Mouse (Mus musculus): ENCODE measurements at regions not wholly inside any gene's neighbourhood (a gene's known extent, or its start where the extent isn't known, plus 50 kb on each side); places are given as distances from the start of the nearest gene placed in this dataset.

DNA sequence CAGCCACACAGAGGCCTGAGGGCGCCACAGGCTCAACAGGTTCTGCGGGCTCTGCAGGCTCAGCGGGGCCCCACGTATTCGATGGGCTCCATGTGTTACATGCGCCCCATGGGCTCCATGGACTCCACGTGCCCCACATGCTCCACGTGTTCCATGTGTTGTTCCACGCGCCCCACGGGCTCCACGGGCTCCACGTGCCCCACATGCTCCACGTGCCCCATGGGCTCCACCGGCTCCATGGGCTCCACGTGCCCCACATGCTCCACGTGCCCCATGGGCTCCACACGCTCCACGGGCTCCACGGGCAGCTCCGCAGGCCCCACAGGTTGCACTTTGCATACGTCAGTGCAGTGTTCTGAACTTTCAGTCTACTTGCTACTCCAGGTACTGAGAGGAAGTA, 114.0 kb upstream of the Map1b start:
- no peak for DNase-seq

DNA sequence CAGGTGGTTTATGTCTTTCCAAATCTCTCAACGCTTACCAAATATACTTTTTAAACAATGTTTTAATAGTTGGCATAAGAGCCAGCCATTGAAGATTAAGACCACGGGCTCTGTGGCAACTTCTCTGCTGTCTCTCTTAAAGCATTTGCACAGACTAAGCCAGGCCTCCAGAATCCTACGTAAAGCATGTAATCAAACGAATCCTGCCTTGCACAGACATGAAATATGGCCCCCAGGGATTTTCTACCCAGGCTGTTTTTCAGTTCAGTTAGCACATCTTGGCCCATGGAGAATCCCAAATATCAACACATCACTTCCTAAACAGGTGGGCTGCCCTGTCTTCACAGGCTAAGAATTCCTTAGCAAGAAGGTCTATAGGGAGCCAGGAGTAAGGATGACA, 108.9 kb upstream of the Map1b start:
- no peak for DNase-seq

DNA sequence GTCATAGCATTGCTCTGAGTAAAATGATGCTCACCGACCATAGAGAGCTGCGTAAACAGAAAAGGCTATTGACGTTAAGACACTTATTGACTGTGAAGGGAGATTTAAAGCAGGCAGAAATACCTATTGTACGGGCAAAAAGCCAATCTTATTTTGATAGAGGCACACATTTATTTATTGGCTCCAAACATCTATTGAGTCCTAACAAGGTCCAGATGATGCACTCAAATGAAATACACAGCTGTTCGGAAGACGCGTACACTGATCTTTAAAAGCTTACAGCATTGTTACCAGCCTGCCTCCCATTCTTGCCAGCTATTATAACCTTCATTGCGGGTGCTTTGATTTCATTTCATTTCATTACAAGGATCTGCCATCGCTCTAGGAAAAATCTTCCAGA, 102.0 kb upstream of the Map1b start:
- no peak for DNase-seq

DNA sequence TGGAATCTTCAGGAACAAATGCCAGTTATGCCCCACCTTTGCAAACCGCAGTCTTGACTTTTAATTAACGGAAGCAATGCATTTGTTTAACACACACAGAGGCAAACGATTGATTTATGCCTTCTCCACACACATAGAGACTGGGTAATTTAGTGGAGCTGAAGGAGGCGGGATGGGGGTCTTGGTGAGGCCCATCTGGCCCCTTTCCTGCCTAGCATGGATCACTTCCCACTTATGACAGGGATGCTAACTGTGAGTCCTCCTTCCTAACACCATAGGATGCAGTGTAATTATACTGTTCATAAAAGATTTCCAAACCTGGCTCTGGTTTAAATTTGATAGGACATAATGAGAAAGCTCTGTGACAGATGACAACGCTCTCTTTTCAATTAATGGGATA, 101.1 kb upstream of the Map1b start:
- no peak for DNase-seq

DNA sequence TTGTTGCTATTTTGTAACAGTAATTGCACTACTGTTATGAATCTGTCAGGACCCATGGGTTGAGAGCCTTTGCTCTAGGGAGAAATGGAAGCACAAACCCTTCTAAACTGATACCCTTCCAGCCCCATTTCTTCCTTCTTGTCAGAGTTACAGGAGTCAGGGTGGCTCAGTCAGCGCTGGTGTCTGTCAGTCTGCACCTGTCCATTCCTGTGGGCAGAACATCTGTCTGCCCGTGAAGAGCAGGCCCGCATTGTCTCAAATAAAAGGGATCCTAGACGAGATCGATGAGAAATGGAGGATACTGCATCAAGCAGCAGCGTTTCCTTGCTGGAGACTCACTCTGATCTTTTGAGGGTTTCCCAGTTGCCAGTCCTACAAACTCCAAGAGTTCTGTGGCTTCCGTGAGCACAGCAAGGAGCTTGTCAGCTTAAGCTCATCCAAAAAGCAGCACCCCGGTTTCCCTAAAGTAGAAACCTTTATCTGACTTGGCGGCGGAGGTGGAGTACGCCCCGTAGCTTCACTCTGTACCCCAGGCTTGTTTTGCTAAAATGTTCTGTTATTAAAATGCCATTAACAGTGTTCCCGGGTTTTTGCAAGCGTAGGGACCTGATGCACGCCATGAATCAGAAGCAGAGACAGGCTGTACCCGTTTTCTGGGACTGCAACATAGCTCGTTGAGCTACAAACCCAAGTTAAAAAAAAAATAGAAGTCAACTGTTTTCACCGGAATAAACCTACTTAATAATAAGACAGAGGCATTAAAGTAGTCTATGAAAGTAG, 95.6 kb upstream of the Map1b start:
- no peak for DNase-seq

DNA sequence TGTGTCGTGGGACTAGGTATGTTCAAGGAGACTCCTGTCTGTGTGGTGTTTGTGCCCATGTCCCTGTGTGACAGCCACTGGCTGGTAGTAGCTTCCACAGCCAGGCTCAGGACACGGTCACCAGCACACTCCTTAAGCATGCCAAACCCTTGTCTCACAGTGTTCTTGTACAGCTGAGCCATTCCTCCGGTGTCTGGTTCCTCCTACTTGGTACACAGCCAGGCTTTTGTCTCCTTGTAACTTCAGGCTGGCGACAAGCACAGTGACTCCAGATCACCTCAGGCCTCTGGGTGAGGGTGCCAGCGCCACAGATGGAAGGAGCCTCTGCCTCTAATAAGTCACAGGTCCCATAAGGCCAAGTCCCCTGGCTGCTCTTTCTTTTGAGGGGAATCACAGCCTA, 94.2 kb upstream of the Map1b start:
- peak in 1 of 2 experiments; percentile 6 for DNase-seq

DNA sequence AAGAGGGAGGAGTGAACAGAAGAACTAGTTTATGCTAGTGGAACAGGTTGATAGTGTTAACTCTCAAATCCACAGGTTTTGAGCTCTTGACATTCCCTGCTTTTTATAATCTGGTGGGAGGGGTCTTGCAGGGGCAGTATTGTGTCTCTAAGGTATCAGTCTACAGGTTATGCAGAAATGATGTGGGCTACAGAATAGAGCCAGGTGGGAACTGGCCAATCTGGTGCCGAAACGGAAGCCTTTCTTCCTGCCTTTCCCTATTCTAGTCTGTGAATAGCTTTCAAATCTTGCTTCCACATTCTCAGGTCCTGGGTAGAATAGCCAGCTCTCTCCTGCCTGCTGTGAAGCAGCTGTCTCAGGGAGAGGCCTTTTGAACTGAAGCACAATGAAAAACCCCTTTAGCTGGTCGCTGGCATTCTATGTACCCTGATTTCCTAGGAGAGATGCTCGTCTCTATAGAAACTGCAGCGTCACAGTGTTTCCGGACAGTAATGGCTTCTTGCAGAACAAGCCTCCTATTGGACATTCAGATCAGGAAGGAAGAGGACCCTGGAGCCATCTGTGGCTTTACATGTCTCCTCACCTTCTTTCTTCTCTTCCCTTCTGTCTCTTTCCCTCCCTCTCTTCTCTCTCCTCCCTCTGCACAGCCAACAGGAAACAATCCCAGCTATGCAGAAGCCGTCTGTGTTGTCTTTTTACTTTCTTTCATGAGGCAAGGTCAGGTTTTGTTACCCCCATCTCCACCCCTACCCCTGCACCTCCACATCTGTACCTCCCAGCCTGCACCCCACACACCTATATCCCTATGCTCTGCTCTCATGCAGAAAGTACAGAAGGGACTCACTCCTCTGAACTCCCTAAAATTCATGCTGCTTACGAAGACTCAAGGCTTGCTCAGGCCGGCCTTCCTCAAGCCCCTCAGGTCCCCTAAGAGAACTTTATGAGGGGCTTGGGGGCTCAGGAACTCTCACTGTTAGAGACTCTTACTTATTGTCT, 93.1 kb upstream of the Map1b start:
- DNase-seq, result no peak

DNA sequence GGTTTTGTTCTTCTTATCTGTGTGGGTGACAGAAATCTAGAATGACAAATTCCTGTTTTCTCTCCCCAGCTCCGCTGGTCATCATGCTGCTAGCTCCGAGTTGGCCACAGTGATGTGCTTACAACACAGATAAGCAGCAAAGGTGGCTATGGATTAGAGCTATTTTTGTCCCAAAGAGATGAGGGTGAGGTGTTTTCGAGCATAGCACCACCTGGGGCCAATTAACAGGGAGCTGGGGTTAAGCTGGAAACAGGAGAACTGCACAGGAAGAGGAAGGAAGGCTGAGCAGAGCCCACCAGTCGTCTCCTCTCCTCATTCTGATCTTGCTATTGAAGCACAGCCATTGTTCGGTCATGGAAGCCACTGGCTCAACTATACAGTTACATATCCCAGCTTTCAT, 92.3 kb upstream of the Map1b start:
- DNase-seq, result no peak

DNA sequence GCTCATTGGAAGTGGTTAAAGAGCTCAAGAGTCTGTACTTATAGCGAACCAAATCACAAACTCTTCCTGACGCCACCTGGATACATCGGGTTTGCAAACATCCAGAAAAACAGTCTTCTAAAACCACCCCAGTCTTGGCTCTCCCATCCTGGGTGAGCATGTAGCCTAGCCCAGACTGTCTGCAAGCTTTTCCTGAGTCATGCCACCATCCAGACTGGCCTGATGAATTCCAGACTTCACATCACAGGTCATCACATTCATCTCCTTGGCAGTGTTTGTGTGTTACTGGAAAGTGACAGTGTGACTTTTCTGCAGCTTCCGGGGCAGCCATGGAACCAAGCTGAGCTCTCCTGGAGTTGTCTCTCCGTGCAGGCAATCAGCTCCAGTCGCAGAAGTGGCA, 90.9 kb upstream of the Map1b start:
- DNase-seq, result no peak

DNA sequence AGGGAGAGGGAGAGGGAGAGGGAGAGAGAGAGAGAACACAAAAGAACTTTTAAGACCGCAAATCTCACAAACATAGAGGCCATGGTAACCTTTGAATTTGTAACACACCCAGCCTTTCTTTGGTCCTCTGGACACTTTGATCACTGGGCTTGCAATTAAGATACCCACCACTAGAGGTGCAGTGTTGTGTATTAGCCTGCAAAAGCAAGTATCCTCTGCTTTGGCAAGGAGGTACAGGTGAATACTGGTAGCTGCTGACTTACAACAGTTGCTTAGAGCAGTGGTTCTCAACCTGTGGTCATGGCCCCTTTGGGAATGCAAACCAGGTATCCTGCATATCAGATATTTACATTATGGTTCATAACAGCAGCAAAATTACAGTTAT, 90.3 kb upstream of the Map1b start:
- DNase-seq, result no peak

DNA sequence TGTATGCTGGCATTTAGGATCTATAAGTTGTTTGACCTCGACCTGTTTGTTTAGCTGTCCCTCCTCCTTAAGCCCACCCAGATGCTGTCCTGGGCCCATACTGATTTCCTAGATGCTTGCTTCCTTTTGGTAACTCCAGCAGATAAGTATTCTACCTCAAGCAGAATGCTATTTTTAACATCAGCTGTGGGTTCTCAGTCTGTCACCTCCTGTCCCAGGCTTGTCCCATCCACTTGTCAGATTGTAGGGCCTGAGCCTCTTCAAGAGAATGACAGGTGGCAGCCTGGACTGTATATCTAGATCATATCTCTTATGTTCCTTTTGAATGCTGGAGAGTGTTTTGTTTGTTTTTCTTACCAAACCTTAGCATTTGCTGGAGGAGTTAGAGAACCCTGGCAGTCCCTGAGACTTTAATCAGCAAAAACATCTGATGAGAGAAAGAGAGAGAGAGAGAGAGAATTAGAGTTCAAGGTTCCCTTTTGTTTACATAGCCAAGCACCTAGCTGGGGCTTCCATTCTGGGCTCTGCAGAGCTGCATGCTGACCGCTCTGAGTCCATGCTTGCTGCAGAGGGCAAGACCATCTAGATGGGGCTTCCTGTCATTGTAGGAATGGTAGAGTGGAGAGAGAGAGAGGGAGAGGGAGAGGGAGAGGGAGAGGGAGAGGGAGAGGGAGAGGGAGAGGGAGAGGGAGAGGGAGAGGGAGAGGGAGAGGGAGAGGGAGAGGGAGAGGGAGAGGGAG, 89.7 kb upstream of the Map1b start:
- no peak for DNase-seq

DNA sequence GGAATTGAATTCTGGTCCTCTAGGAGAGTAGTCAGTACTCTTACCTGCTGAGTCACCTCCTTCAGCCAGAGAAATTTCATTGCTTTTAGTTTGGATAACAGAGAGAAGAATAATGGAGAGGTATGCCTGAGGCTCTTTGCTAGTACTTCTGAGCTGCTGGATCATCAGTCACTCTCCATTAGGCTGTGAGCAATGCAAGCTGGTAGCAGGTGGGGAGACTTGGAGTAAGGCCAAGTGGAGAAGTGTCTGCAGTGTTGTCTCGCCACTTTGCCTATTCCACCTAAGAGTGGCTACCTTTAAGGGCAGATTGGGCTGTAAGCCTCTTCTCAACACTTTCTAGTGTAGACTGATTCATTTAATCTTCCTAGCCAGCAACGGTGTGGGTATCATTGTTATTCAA, 81.6 kb upstream of the Map1b start:
- no peak for DNase-seq

DNA sequence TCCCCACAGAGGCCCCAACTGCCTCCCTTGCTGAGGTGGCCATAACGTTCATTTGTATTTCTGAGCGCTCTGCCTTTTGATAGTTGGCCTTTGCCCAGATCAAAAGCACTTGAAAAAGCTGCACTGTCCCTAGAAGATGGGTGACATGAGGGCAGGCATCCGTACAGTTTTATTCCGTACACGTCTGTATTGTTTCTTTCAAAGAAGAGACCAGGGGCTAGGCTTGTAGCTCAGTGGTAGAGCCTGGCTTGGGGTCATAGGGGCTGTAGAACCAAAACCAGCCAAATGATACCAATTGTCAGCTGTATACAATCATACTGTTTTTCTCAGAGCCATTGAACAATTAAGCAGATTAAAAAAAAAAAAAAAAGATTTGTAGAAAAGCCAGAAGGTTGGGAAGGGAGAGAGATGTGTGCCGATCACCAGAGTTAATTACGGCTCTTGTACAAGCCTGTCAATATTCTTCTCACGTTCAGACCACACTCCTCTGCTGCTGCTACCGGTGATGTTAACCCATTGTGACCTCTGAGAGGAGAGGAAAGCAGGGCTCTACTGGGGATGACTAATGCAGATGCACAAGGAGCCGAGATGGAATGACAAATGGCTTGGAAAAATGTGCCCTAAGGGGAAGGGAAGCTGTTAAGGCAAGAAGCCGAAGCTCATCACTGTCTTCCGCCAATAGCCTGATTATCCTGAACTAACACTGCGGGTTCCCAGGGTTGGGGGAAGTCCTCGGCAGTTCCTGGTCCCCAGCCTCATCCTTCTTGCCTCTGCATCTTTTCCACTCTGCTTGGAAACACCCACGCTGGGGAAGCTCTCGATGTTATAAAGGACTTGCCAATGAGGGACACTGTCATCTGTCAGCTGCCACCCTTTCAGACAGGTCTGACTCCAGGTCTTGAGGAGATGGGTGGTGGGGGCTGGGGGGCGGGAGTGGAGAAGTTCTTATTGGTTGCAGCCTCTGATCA, 77.8 kb upstream of the Map1b start:
- no peak for DNase-seq

DNA sequence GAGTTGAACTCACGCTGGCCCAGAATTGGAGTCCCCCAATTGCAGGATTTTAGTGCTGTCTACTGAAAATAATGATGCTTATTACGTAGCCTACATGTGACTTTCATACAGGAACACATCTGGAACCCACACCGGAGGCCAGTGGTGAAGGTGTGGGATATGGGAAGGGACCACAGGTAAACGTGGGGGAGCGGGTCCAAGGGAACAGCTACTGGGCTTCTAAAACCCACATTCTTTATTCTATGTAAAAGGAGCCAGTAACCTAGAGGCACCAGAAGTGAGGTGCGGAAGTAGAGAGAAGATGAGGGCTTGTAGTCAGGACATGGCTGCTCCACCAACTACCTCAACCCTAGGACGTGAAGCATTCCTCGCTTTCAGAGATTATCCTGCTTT, 76.9 kb upstream of the Map1b start:
- DNase-seq, result no peak

DNA sequence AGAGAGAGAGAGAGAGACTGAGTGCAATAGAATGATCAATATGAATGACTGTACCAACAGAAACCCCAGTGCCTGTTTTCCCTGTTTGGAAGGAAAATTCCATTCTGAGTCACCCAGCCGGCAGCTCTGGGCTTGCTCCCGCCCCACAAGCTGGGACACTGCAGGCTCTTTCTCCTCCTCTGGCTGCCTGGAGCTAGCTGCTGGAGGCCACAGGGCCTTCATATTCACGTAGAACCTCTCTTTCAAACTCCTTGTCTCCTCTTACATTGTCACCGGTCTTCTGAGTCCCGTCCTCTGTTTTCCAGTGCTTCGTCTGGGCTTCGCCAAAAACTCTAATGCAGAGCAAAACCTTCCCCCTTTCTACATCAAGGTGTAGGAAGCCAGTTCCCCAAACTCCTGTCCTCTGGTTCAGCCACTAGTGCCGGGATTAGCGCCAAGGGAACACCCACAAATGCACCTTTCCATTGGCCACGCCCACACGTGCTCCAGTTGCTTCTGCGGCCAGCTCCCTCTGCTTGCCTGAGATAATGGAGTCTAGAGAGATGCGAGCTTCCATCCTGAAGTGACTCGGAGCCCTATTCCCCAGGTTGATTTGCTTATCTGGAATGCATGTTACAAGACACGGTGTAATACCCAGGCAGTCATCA, 76.4 kb upstream of the Map1b start:
- peak; percentile 52 to 64 for DNase-seq

DNA sequence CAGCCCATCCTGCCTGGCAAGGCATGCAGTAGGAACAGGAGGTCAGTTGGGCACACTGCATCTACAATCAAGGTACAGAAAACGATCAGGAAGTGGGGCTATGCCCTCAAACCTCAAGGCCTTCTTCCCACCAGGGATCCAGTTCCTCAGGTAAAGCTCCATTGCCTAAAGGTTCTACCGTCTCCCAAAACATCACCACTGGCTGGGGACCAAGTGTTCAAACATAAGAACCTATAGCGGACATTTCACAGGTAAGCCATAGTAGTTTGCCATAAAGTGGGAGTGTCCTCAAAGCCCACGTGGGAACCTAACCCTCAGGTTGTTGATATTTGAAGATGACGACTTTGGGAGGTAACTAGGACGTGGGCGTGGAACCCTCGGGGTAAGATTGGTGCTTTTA, 72.3 kb upstream of the Map1b start:
- DNase-seq, result no peak

DNA sequence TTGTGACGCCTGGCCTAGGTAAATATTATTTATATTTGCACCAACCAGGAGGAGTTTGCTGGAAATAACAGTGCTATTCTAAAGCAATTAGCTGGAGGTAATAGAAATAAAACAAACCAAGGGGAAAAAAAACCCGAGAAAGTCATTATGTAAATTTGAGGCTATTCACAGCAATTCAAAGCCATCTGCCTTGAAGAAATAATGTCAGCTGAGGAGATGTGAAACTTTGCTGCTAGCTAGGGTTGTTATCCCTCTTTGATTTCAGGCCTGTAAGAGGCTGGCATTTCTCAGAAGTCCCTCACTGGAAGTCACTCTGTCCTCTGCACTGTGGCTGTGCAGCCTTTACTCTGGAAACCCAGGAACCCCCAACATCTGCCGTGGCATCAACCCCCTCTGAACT, 67.5 kb upstream of the Map1b start:
- no peak for DNase-seq

DNA sequence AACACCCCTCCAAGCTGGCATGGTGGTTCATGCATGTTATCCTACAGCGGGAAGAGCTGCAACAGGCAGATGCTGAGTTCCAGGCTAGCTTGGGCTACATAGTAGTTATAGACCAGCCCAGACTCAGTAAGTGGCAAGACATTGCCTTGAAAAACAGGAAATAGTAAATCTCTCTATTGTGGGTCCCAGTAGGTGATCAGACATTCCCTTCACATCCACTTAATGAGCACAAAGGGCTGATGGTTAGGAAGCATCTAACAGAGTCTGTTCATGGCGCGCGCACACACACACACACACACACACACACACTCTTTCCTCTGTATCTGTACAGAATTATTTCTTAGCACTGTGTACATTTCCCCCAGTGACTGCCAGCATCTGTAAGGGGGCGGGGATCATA, 64.0 kb upstream of the Map1b start:
- DNase-seq, result no peak

DNA sequence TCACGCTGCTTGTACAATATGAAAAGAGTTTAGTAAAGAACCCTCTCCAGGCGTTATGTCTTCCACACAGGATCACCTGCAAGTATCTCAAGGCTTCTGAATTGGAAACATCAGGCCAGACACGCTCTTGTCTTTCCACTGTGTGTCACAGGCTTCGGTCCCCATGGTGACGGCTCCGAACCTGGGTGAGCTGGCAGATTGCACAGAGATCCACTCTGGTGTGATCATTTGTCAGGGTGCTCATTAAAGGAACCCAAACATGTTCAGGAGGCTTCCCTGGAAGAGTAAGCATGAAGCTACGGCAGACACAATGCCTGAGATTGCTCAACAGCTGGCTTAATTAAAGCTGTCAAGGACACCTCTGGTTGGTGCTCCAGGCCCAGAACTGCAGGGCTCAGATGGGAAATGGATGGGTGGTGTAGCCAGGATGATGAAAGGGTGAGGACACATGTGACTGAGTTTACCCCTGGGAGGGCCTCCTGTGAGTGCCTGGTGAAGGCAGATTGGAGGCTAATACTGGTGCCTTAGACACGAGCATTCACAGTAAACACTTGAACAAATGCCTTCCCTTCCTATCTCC, 63.3 kb upstream of the Map1b start:
- DNase-seq, result no peak

DNA sequence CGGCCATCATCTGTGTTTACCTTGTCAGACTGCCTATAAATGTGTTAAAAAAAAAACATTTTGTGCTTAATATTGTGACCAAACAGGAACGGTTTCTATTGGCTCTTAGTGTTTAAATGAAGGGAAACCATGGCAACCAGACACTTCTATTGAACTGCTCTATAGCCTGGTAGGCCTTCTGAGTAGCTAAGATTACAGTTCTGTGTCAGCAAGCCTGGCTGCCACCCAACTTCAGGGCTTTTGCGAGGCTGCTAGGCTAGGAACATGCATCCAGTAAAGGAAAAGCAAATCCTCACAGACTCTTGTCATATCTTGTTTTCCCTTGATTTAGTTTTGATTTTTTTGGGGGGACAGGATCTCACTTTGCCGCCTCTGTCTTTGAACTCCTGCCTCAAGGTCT, 61.3 kb upstream of the Map1b start:
- DNase-seq, result no peak

DNA sequence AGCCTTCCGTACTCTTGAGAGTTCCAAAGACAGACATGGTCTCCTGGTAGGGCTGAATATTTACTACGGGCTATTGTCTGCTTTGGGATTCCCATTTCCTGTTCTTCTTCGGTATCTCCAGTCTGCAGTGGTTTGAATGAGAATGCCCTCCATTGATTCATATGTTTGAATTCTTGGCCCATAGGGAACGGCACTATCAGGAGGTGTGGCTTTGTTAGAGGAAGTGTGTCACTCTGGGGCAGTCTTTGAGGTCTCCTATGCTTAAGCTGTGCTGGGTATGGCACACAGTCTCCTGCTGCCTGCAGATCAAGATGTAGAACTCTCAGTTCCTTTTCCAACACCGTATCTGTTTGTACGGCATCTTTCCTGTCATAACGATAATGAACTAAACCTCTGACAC, 56.7 kb upstream of the Map1b start:
- DNase-seq, result no peak
